Mouse (Mus musculus) testis, adult 2 months (tissue): Measurements from ENCODE around the gene B3galt2.

Experiments used
- CTCF ChIP-seq: fragments of 200-500 bp; IDR thresholded peaks from 2 replicates; pipeline ENCODE4 v1.5.1; 2012; ENCODE audit warnings: low read depth, mild to moderate bottlenecking, inconsistent platforms, low read length, moderate library complexity; ENCODE audit not compliant: control insufficient read depth, insufficient read depth, insufficient replicate concordance
- POLR2A ChIP-seq: fragments of 200-500 bp; IDR thresholded peaks from 2 replicates; pipeline ENCODE4 v1.6.1; 2012; ENCODE audit warnings: low read depth, mild to moderate bottlenecking, inconsistent platforms, low read length, moderate library complexity; ENCODE audit not compliant: control insufficient read depth

GRCm38 (mm10) chr1:143675734-143676361 is 35.4 kb downstream of the B3galt2 start:
- TF ChIP-seq POLR2A (no peak), CTCF (no peak)
